Mouse (Mus musculus) cerebellum, adult 8-10 months (tissue): ENCODE measurements around the gene Olfr1375.
"Not testable (repeated sequence)": the region's sequence is repeated elsewhere in the genome, so short reads cannot be mapped to it uniquely, and the experiment has no call there.

Source experiments
- DNase-seq: peaks from one replicate; pipeline ENCODE4 v3.0.0; 2022

Olfr1375 gene

DNA sequence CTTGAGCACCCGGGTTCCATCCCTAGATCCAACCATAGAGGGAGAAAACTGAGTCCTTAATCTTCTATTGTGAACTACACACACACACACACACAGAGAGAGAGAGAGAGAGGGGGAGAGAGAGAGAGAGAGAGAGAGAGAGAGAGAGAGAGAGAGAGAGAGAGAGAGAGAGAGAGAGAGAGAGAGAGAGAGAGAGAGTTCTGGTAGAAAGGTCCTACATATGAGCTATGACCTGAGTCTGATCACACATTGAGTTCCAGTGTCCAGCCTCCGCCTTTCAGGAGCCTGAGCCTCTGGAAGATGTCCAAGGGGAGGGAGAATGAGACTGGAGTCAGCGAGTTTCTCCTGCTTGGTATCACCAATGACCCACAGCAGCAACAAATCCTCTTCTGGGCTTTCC is at the start of gene Olfr1375:
TSS of gene Olfr1375 (plus strand) at position 301 of the 400 bp plus-strand sequence.
- not testable (repeated sequence) for DNase-seq

DNA sequence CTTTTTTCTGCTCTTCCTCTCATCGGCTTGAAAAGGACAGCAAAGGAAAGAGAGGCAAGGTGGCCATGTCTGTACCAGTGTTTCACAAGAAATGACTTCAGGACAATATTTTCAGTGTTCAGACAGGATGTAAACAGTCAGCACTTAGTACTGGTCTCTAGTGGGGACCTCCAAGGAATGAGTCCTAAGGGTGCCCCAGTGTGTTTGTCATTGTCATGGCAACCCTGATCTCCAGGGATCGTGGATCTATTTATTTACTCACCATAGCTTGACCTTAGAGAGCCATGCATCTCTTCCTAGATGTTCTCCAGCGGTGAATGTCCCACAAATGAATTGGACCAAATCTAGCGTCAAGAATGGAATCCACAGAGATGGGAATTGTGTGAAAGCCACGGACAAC is 44.6 kb upstream of the Olfr1375 start, which contains the start of gene Olfr51:
TSS of gene Olfr51 (plus strand) at position 301 of the 400 bp plus-strand sequence.
- DNase-seq: no peak

DNA sequence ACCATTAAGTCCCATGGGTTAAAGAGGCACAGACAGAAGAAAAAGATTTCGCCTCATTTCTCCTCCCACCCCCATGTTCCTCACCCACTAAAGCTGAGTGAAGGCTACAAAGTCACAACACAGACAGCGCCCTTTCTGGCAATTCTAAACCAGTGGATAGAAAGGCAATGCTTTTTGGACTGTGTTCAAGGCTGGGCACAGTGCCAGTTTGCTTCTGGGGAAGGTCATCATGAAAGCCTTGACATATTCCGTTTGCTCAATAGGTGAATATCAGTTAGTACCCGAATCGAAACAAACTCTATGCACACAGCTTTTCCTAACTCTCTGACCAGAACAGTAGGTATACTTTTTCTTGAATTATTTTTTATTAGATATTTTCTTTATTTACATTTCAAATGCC is 36.1 kb upstream of the Olfr1375 start:
- no peak for DNase-seq

DNA sequence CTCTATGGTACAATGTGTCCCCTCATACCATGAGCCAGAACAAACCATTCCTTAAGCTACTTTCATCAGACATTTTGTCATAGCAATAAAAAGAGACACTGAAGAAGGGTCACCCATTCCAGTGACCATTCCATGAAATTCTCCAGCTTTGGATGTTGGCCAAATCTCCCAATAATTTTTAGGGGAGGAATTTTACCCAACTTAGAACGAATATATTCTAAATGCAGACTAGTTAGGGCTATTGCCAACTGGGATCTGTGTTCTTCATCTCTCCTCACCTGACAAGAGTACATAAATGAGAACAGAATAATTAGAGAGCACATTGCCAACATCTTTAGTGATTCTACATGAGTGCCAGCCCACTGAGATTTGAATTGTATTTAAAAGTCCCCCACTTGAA is 34.0 kb upstream of the Olfr1375 start, which contains the start of gene Olfr54:
TSS of gene Olfr54 (plus strand) at position 301 of the 400 bp plus-strand sequence.
- DNase-seq: no peak

DNA sequence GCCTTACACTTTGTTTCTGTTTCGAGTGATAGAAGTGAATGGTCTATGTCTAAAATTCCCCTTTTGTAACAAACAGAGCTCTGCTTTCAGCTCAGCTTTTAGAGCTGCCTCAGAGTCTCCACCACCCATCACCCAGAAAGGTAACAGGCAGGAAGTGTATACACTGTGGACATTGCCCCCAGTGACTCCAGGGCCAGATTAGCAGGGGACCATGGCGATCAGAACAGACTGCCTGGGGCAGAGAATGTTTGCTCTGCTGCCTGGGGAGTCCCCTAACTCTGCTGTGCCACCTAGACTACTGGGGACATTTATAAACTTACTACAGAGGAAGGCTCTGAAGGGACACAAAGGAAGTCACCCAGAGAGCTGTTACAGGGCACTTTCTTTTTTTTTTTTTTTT is 31.6 kb upstream of the Olfr1375 start:
- DNase-seq: no peak

DNA sequence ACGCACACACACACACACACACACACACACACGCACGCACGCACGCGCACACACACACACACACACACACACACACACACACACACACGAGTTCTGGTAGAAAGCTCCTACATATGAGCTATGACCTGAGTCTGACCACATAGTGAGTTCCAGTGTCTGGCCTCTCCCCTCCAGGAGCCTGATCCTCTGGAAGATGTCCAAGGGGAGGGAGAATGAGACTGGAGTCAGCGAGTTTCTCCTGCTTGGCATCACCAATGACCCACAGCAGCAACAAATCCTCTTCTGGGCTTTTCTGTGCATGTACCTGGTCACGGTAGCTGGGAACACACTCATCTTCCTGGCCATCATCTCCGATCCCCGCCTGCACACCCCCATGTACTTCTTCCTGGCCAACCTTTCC is 21.1 kb upstream of the Olfr1375 start:
- not testable (repeated sequence) for DNase-seq

DNA sequence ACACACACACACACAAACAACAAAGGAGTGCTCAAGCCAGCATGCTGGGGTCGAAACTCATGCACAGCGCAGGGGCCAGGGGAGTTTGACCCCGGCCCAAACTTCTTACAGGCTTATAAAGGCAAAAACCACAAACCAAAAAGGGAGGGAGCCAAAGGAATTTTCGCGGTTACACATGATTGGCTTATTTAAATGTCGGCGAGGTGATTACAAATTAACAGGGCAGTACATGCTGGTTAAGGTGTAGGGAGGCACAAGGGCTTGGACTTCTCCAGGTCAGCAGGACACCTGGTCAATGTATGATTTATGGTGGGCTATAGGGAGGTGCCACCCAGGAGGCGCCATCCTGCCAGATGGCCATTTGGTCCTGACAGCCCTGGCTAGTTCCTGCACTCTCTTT is 18.5 kb upstream of the Olfr1375 start:
- not testable (repeated sequence) for DNase-seq

DNA sequence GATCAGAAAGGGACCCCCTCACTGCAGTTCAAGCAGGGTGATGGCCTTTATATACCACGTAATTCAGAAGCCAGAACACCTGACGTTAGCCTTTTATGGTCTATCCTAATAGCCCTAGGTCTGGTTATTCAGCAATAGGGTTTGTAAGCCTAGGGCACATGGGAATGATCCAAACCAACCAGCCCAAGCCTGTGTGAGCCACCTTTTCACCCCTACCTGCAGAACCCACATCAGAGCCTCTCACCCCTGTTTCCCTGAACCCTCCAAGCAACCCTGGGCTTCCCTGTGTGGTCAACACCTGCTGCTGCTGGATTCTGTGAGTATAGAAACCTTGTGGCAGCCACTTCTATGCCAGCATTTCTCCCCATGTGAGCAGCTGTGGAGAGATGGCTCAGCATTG is 17.7 kb upstream of the Olfr1375 start:
- DNase-seq: no peak

DNA sequence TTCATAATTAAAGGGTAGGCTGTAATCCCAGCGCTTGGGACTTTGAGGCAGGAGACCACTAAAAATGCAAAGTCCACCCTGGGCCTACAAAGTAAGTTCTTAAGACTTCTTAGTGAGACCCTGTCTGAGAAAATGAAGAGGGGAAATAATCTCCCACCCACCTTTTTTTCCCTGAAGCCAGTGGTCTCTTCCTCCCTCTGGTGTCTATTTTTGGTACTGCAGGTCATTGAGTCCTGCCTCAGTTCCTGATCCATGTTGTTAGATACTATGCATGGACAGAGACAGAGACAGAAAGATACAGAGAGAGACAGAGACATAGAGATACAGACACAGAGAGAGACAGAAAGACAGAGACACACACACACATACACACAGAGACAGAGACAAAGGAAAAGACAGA is 15.1 kb upstream of the Olfr1375 start:
- DNase-seq: peak; percentile 18

DNA sequence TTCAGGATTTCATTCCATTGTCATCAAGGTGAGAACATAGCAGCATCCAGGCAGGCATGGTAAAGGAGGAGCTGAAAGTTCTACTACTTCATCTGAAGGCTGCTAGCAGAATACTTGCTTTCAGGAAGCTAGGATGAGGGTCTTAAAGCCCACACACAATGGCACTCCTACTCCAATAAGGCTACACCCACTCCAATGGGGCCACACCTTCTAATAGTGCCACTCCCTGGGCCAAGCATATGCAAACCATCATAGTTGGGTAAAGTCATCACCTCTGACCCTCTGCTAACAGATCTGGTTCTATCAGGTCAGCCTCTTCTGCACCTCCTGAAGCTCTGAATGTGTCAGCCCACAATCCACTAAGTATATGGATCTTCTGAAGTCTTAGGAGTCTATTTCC is 13.8 kb upstream of the Olfr1375 start:
- DNase-seq: not testable (repeated sequence)

DNA sequence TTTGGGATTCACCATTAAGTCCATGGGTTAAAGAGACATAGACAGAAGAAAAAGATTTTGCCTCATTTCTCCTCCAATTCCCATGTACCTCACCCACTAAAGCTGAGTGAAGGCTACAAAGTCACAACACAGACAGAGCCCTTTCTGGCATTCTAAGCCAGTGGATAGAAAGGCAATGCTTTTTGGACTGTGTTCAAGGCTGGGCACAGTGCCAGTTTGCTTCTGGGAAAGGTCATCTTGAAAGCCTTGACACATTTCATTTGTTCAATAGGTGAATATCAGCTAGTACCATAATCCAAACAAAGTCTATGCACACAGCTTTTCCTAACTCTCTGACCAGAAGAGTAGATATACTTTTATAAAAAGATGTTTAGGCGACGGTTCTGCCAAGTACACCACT is 12.0 kb upstream of the Olfr1375 start:
- DNase-seq: no peak

DNA sequence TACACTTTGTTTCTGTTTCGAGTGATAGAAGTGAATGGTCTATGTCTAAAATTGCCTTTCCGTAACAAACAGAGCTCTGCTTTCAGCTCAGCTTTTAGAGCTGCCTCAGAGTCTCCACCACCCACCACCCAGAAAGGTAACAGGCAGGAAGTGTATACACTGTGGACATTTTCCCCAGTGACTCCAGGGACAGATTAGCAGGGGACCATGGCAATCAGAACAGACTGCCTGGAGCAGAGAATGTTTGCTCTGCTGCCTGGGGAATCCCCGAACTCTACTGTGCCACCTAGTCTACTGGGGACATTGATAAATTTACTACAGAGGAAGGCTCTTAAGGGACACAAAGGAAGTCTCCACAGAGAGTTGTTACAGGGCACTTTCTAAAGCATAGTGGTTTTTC is 3.1 kb upstream of the Olfr1375 start:
- DNase-seq: not testable (repeated sequence)

DNA sequence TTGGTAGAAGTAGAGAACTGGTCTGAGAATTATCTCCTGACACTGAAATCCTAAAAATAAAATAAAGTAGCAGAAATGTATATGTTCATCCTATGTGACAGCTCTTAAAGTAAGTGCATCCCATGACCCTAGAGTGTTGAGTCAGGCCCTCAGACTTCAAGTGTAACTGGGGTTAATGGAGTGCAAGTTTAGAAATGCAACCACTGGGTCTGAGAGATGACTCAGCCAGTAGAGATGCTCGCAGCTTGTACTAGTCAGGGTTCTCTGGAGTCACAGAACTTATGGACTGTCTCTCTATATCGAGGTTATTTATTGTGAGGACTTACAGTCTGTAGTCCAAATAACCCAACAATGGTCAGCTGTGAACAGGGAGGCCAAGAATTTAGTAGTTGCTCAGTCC is 3.8 kb downstream of the Olfr1375 start:
- no peak for DNase-seq

DNA sequence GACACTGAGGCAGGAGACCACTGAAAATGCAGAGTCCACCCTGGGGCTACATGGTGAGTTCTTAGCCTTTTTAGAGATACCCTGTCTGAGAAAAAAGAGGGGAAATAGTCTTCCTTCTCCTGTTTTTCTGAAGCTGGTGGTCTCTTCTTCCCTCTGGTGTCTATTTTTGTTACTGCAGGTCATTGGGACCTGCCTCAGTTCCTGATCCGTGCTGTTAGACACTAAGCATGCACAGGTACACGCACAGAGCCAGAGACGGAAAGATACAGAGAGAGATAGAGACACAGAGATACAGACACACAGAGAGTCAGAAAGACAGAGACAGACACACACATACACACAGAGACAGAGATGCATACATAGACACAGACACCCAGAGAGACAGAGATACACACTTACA is 5.3 kb downstream of the Olfr1375 start:
- DNase-seq: no peak

DNA sequence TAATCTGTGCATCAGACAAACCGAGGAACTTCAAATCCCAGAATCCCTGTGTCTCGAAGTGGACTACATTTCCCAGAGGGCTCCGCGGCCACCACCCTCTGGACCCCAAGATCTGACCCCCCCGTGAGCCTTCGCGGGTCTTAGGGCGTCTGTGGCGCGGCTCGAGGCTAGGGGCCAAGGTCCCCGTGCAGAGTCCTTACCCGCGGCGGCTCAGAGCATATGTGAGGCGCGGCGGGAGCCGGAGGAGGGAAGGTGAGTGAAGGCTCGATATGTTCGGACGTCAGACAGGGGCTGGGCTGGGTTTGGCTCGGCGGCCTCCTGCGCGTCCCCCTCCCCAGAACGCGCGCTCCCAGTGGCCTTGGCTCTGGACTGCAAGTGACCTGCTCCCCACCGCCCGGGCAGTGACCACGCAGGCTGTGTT is 11.3 kb downstream of the Olfr1375 start, which contains the start of gene Zfp354a:
TSS of gene Zfp354a (plus strand) at position 107 of the 421 bp plus-strand sequence.
- DNase-seq: peak; percentile 79

DNA sequence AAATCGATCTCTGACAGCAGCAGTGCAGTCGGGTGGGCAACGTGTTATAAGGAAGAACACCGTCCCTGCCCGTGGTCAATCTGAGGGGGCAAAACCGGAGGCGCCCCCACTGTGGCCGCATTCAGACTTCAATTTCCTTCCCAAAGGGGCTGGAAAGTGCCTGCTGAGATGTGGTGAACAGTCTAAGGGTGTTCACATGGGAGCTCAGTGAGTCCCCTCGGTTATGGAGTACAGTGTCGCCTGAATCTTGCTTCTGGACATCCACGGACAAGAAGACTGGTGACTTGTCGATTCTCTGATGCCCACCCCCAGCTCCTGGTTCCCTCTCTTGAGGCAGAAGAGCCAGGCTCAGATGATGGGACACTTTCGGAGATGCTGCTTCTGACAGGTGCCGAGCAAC is 11.7 kb downstream of the Olfr1375 start:
- DNase-seq: no peak

DNA sequence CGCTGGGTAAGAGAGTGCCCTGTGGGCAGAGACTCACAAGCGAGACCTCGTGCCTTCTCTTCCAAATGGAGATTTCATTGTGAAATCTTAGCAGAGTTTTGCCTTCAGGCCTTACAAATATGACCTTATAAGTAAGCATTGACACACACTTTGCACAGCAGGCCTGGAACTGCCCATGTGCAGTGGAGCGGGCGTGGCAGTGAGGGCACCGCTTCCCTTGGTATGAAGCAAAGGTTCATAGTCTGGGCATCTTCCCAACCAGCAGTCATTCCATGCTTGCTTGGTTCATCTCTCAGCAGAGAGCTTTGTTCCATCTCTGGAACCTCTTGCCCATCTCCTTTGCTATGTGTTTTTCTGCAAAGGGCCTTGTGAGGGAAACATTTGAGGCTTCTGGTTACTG is 13.1 kb downstream of the Olfr1375 start:
- DNase-seq: no peak

DNA sequence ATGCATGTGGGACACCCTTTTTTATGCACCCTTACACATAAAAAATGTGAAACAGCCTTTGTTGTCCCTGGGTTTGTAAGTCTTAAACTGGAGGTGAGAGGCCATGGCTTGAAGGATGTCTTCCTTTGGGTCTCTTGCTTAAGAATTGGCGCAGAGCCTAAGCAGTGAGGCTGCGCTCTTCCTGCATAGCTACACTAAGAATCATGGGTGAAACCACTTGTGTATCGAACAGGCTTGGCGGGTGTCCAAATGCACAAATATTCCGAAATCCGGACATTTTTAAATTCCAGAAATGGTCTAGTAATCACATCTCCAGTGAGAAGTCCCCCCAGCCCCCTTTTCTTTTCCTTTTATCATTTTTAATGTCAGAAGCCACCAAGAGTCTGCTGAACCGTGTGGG is 15.4 kb downstream of the Olfr1375 start:
- DNase-seq: no peak

DNA sequence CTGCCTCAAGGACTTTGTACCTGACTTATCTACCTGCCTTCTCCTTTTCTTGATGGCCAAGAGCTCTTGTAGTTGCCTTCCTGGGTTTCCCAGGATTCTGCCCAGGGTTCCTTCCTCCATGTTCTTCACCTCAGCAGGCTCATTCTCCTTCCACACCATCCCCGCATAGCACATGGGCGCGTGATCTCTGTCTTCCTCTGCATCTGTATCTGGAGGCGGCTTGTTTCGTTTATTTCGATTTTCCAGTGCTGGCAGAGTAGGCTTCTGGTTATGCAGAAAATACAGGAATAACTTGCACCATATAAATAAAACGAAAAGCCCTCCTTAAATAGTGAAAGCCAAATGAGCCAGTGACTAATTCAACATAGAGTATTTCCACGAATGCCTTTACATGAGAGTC is 15.9 kb downstream of the Olfr1375 start:
- no peak for DNase-seq

DNA sequence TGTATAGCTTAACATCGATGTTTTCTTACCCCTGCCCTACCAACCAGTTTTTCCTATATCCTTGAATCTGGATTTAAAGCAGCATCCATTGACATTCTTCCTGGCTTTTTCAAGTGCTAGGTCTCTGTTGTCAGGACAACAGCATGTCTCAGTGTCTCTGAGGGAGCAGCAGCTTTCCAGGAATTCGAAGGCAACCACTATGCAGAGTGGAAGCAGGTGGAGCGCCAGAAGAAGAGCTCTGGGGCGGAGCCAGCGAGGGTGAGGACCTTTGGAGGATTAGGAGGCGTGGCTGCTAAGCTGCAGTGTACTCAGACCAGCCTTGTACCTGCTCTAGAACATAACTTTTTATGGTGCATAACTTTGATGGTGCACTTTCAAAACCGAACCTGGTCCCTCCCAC is 36.6 kb downstream of the Olfr1375 start:
- DNase-seq: no peak

DNA sequence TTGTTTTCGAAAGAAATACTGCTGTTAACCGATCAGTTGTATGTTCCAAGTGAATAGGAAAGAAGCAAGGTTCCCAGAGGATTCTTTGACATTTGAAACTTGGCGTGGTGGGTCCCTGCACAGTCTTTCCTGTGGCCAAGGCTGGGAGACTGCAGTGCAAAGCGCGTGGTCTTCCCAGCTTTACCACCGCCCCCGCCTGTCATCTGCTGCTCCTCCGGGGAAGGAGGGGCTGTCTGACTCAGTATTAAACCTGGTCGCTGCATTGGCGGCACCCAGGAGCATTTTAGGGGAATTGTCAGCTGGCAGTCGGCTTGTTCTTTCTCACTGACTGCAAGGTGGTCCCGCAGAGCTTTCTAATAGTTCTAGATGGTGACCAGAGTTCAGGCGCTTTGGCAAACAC is 37.4 kb downstream of the Olfr1375 start:
- no peak for DNase-seq
